In genomic region chr16:43575507-43575906, GRCm38 (mm10) we compare ENCODE assay signal across 8 mouse cellular contexts.
DNase-seq lines count a peak whose midpoint lies in the region; ATAC-seq and TF ChIP-seq lines count a peak whose summit lies in the region.
"Had no signal": no experiment of that assay in that cellular context is flagged by ENCODE, and none has a peak within 500 bp of the region (broad histone marks: within the 10 kb centered on the region; RNA-seq: fewer than 3 reads in every experiment).

No protein-coding gene starts in this region.

- DNase-seq in left cerebral cortex, adult 2 months (ENCODE audit: extremely low spot score in 1 of 2, low spot score in 2 of 2) = no peak
- no peak for DNase-seq in left cerebral cortex, adult 9 months (ENCODE audit: low spot score in 2 of 2)
- no peak for DNase-seq in forebrain, embryonic 10.5 days (ENCODE audit: extremely low spot score, low spot score)
- peak; percentile 22 for DNase-seq in heart, postnatal 4 days
- DNase-seq in spleen, postnatal 14 days (ENCODE audit: low spot score in 2 of 2) = no peak

- H3K27ac ChIP-seq in left cerebral cortex, adult 2 months = peak overlapping the region; percentile 17; the same call in 1 of the 2 replicates
- peak overlapping the region; percentile 82 for H3K27ac ChIP-seq in forebrain, embryonic 10.5 days
- peak overlapping the region; percentile 75 for H3K27ac ChIP-seq in neural tube, embryonic 13.5 days (replicated peaks)
- H3K27ac ChIP-seq: kidney, embryonic 15.5 days had no signal

- no peak for ATAC-seq in neural tube, embryonic 13.5 days (ENCODE audit: low read depth)
- no peak for ATAC-seq in megakaryocyte, adult 5-6 weeks (ENCODE audit: poor library complexity, severe bottlenecking)

- WGBS in forebrain, embryonic 10.5 days = 49% methylated on average over 9 of the region's 9 CpGs
- 48% methylated on average over 9 of the region's 9 CpGs for WGBS in neural tube, embryonic 13.5 days

- intact Hi-C loops in left cerebral cortex, adult 2 months (cut with DNase I) = loop anchor here (10.0 kb wide), 1 partner anchor 401 kb away; no protein-coding TSS in a partner anchor

- no peaks in the 10 kb centered on the region for H3K27me3 ChIP-seq in forebrain, embryonic 10.5 days (ENCODE audit: poor library complexity, severe bottlenecking)
- H3K27me3 ChIP-seq in neural tube, embryonic 13.5 days = no peaks in the 10 kb centered on the region
- H3K27me3 ChIP-seq: kidney, embryonic 15.5 days had no signal

- H3K4me2 ChIP-seq in neural tube, embryonic 13.5 days = no peak overlapping the region
- H3K4me2 ChIP-seq: kidney, embryonic 15.5 days had no signal

- H3K4me3 ChIP-seq in left cerebral cortex, adult 2 months = no peak overlapping the region
- H3K4me3 ChIP-seq in forebrain, embryonic 10.5 days = no peak overlapping the region
- no peak overlapping the region for H3K4me3 ChIP-seq in neural tube, embryonic 13.5 days
- H3K4me3 ChIP-seq: kidney, embryonic 15.5 days had no signal

- H3K9me3 ChIP-seq in forebrain, embryonic 10.5 days = no peaks in the 10 kb centered on the region
- H3K9me3 ChIP-seq in neural tube, embryonic 13.5 days = no peaks in the 10 kb centered on the region
- H3K9me3 ChIP-seq: kidney, embryonic 15.5 days had no signal

- H3K36me3 ChIP-seq in forebrain, embryonic 10.5 days (replicated peaks) = peaks cover 7% of the 10 kb centered on the region
- peaks cover 35% of the 10 kb centered on the region for H3K36me3 ChIP-seq in neural tube, embryonic 13.5 days
- H3K36me3 ChIP-seq: kidney, embryonic 15.5 days had no signal

- H3K4me1 ChIP-seq in forebrain, embryonic 10.5 days = peaks cover 55% of the 10 kb centered on the region
- peaks cover 64% of the 10 kb centered on the region for H3K4me1 ChIP-seq in neural tube, embryonic 13.5 days (replicated peaks)

- peak overlapping the region; percentile 38; the same call in 1 of the 2 replicates for H3K9ac ChIP-seq in neural tube, embryonic 13.5 days
- H3K9ac ChIP-seq: kidney, embryonic 15.5 days had no signal

- TF ChIP-seq CTCF in left cerebral cortex, adult 2 months (IDR thresholded peaks at IDR 0.05) = no peak

Comparison
In these comparisons a context has a peak if more than half of its experiments do, and no peak if none do; other contexts are left out.
1. H3K27ac ChIP-seq: peak in every context shown above with its lines; median percentile 82 in forebrain, embryonic 10.5 days; 75 in neural tube, embryonic 13.5 days; 17 in left cerebral cortex, adult 2 months.